Mouse (Mus musculus): Measurements from ENCODE around the gene Kdelr2. TPM values are rescaled to one million over a fixed set of nuclear protein-coding genes. Genes with fewer than 3 reads are reported as not detected.

Kdelr2 gene
- 10 to 100 TPM; 47.7 to 48.6 TPM for total RNA-seq (2023)

GRCm38 (mm10) chr5:143403221-143404147 is at the start of gene Kdelr2:
Gene Kdelr2, plus strand, starts transcription at chr5:143403838.

GRCm38 (mm10) chr5:143356686-143357388 is 46.8 kb upstream of the Kdelr2 start, which contains the start of gene Grid2ip:
Gene Grid2ip, plus strand, starts transcription at chr5:143357338.

GRCm38 (mm10) chr5:143464100-143464756 is 60.6 kb downstream of the Kdelr2 start, which contains the start of gene Daglb:
Gene Daglb, plus strand, starts transcription at chr5:143464584.

Other genes starting within 250 kb of the Kdelr2 start
- gene Rbak, start 223.1 kb upstream of the Kdelr2 start, total RNA-seq (2023), result 1 to 10 TPM; 3.8 to 4.0 TPM
- not detected for gene Spdye4b, start 222.8 kb upstream of the Kdelr2 start, total RNA-seq (2023)
- gene Spdye4a, start 176.9 kb upstream of the Kdelr2 start, total RNA-seq (2023), result not detected
- 1 to 10 TPM; 3.8 to 4.3 TPM for gene Zfp12, start 168.7 kb upstream of the Kdelr2 start, total RNA-seq (2023)
- 1 to 10 TPM; 1.1 to 1.3 TPM for gene Zfp316, start 133.8 kb upstream of the Kdelr2 start, total RNA-seq (2023)
- gene Zfp853, start 110.2 kb upstream of the Kdelr2 start, total RNA-seq (2023), result under 1 TPM in 1 of 2 experiments, not detected in 1; 0.22 TPM
- gene E130309D02Rik, start 88.5 kb upstream of the Kdelr2 start, total RNA-seq (2023), result 10 to 100 TPM; 16.8 to 21.0 TPM
- 10 to 100 TPM; 37.5 to 39.4 TPM for gene Zdhhc4, start 74.6 kb upstream of the Kdelr2 start, total RNA-seq (2023)
- gene Grid2ip, start 46.5 kb upstream of the Kdelr2 start, total RNA-seq (2023), result not detected
- gene Daglb, start 60.7 kb downstream of the Kdelr2 start, total RNA-seq (2023), result 10 to 100 TPM; 26.3 to 26.5 TPM
- gene Rac1, start 124.2 kb downstream of the Kdelr2 start, total RNA-seq (2023), result 100 to 1,000 TPM; 383 to 393 TPM
- gene Cyth3, start 218.6 kb downstream of the Kdelr2 start, total RNA-seq (2023), result 10 to 100 TPM; 15.4 to 16.4 TPM

Data from neutrophil, adult 83 days (primary cell).